Mouse (Mus musculus) forebrain, embryonic 15.5 days (tissue): ENCODE results near the gene Lrrc3. TPM values are rescaled to one million over a fixed set of nuclear protein-coding genes. Genes with fewer than 3 reads are reported as not detected.
A peak's percentile ranks its signal among the peaks of the same experiment; 100 is the strongest.
"Not testable (repeated sequence)": the region's sequence is repeated elsewhere in the genome, so short reads cannot be mapped to it uniquely, and the experiment has no call there.

Experiments
- ATAC-seq: fragments of 200-750 bp; cut with Nextera tagmentation; replicated peaks from 2 replicates; pipeline ENCODE4 v1.8.0; 2017; ENCODE audit warnings: mild to moderate bottlenecking, moderate TSS enrichment, moderate library complexity
- H3K27ac ChIP-seq: fragments of 300-500 bp; sonication (generic); replicated peaks from 2 replicates; pipeline ENCODE4 v1.5.1; 2015; ENCODE audit warnings: mild to moderate bottlenecking, inconsistent platforms
- H3K27me3 ChIP-seq: fragments of 300-500 bp; sonication (generic); 2 replicates; pipeline ENCODE4 v1.6.1; 2015; ENCODE audit warnings: inconsistent platforms
- H3K36me3 ChIP-seq: fragments of 300-500 bp; sonication (generic); 2 replicates; pipeline ENCODE4 v1.6.1; 2015; ENCODE audit warnings: mild to moderate bottlenecking, inconsistent platforms
- H3K4me1 ChIP-seq: fragments of 300-500 bp; sonication (generic); 2 replicates; pipeline ENCODE4 v1.6.1; 2015; ENCODE audit warnings: inconsistent platforms
- H3K4me2 ChIP-seq: fragments of 300-500 bp; sonication (generic); replicated peaks from 2 replicates; pipeline ENCODE4 v1.6.1; 2015; ENCODE audit warnings: mild to moderate bottlenecking, inconsistent platforms
- H3K4me3 ChIP-seq: fragments of 300-500 bp; sonication (generic); 2 replicates; pipeline ENCODE4 v1.5.1; 2015; ENCODE audit warnings: mild to moderate bottlenecking, inconsistent platforms
- H3K9ac ChIP-seq: fragments of 300-500 bp; sonication (generic); replicated peaks from 2 replicates; pipeline ENCODE4 v1.6.1; 2015; ENCODE audit warnings: mild to moderate bottlenecking, inconsistent platforms
- H3K9me3 ChIP-seq: fragments of 300-500 bp; sonication (generic); 2 replicates; pipeline ENCODE4 v1.6.1; 2016; ENCODE audit warnings: inconsistent platforms
- WGBS: fragments of 180-500 bp; shearing (Covaris S2); methylation state at CpG from one replicate; pipeline ENCODE4 v1.1.7; 2015; ENCODE audit warnings: mixed read lengths; 5-methylcytosine and 5-hydroxymethylcytosine counted together
- polyA plus RNA-seq: library from polyadenylated mRNA; unstranded; fragments of >200 nt; fragmentation: Nextera tagmentation; extraction: Ambion mirVana; gene quantifications from 2 replicates; pipeline ENCODE4 v1.2.1, GENCODE M21; 2015

The Lrrc3 gene
- 11.1 and 11.3 TPM in 2 replicates for polyA plus RNA-seq

GRCm38 (mm10) chr10:77902211-77902893, at the start of gene Lrrc3:
TSS of gene Lrrc3 (minus strand) at chr10:77902536.
- peak; percentile 79 for ATAC-seq
- no peaks in the 10 kb centered on the region for H3K9me3 ChIP-seq
- peak within 1 kb of the TSS; percentile 43 for H3K27ac ChIP-seq
- peak within 1 kb of the TSS; percentile 73 for H3K4me3 ChIP-seq
- H3K4me2 ChIP-seq = peak within 1 kb of the TSS; percentile 88
- H3K36me3 ChIP-seq = no peaks in the 10 kb centered on the region
- H3K9ac ChIP-seq = peak within 1 kb of the TSS; percentile 68
- no peaks in the 10 kb centered on the region for H3K27me3 ChIP-seq
- H3K4me1 ChIP-seq = peaks cover 21% of the 10 kb centered on the region
- 1% methylated on average over 43 of the region's 46 CpGs for WGBS

- not testable (repeated sequence) for H3K9ac ChIP-seq, H3K36me3 ChIP-seq, H3K4me3 ChIP-seq, H3K9me3 ChIP-seq, H3K27me3 ChIP-seq, H3K4me2 ChIP-seq, H3K4me1 ChIP-seq, ATAC-seq, H3K27ac ChIP-seq
- WGBS = 89% methylated on average over 9 of the region's 12 CpGs
Measured at GRCm38 (mm10) chr10:77950468-77950867, 48.1 kb upstream of the Lrrc3 start.

DNA sequence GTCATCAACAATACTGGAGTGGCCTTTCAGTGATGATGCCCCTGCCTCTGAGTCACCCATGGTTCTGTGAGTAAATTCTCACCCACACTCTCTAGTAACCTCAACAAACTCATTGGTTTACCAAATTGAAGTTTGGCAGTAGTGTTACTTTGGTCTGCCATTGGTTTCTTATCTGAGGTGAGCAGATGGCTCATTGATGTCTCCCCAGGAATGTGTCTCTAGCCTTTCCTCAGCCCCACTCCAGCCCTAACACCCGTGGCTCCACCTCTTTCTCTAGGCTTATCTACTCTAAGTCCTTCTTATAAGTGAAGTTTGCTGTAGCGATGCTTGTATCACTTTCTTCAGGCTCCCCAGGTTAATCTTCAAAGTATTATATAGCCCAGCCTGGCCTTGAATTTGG, 37.3 kb upstream of the Lrrc3 start:
- no peak overlapping the region for H3K4me2 ChIP-seq
- no peaks in the 10 kb centered on the region for H3K27me3 ChIP-seq
- ATAC-seq = no peak
- no peaks in the 10 kb centered on the region for H3K9me3 ChIP-seq
- no peak overlapping the region for H3K9ac ChIP-seq
- H3K4me3 ChIP-seq = no peak overlapping the region
- H3K36me3 ChIP-seq = no peaks in the 10 kb centered on the region
- no peak overlapping the region for H3K27ac ChIP-seq
- 73% methylated on average over 2 of the region's 2 CpGs for WGBS
- H3K4me1 ChIP-seq = no peaks in the 10 kb centered on the region

DNA sequence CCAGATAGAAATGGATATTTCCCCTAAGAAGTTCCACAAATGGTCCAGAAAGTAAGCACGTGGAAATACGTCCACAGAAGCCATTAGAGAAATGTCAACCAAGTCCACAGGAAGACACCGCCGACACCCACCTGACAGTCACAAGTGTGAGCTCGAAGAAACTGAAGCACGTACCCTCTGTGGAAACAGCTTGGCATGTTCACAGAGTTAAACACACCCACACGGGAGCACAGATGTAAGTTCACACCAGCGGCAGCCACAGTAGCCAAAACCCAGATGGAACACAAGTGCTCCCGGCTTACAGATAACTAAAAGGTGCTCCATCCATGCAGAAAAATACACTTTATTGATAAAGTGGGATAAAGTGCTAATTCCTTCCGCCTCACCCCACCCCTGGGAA, 25.0 kb upstream of the Lrrc3 start:
- Histone ChIP-seq H3K4me1 (no peaks in the 10 kb centered on the region), H3K4me3 (no peak overlapping the region), H3K9me3 (no peaks in the 10 kb centered on the region), H3K27ac (no peak overlapping the region), H3K36me3 (no peaks in the 10 kb centered on the region), H3K9ac (no peak overlapping the region), H3K4me2 (no peak overlapping the region), H3K27me3 (no peaks in the 10 kb centered on the region)
- no peak for ATAC-seq
- 87% methylated on average over 10 of the region's 10 CpGs for WGBS

DNA sequence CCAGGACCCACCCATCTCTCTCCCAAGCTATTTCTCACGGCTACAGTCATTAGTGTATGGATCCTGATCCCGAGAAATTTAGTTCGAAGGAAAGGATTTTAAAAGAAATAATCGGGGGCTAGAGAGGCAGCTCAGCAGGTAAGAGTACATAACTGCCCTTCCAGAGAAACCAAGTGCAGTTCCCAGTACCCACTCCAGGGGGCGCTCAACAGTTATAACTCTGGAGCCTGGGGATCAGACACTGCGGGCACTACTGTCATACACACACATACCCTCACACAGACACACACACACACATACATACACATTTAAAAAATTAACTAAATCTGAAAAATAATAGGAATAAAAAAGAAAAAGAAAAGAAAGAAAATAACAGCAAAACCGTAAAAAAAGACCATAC, 23.8 kb upstream of the Lrrc3 start:
- H3K36me3 ChIP-seq = no peaks in the 10 kb centered on the region
- H3K4me2 ChIP-seq = no peak overlapping the region
- no peak overlapping the region for H3K27ac ChIP-seq
- no peaks in the 10 kb centered on the region for H3K27me3 ChIP-seq
- no peak for ATAC-seq
- H3K9me3 ChIP-seq = no peaks in the 10 kb centered on the region
- WGBS = 41% methylated on average over 7 of the region's 7 CpGs
- H3K4me3 ChIP-seq = no peak overlapping the region
- H3K9ac ChIP-seq = no peak overlapping the region
- H3K4me1 ChIP-seq = no peaks in the 10 kb centered on the region

- H3K9me3 ChIP-seq = no peaks in the 10 kb centered on the region
- no peak overlapping the region for H3K27ac ChIP-seq
- no peaks in the 10 kb centered on the region for H3K36me3 ChIP-seq
- no peak overlapping the region for H3K4me2 ChIP-seq
- H3K9ac ChIP-seq = no peak overlapping the region
- no peaks in the 10 kb centered on the region for H3K27me3 ChIP-seq
- ATAC-seq = no peak
- no peaks in the 10 kb centered on the region for H3K4me1 ChIP-seq
- H3K4me3 ChIP-seq = no peak overlapping the region
- WGBS = 69% methylated on average over 4 of the region's 4 CpGs
Measured at GRCm38 (mm10) chr10:77922681-77923080, 20.3 kb upstream of the Lrrc3 start.

GRCm38 (mm10) chr10:77921009-77921408, 18.7 kb upstream of the Lrrc3 start:
- WGBS = 76% methylated on average over 5 of the region's 5 CpGs
- no peak for ATAC-seq

GRCm38 (mm10) chr10:77916636-77917335, 14.4 kb upstream of the Lrrc3 start:
- ATAC-seq = no peak
- no peaks in the 10 kb centered on the region for H3K9me3 ChIP-seq
- H3K4me2 ChIP-seq = no peak overlapping the region
- no peak overlapping the region for H3K4me3 ChIP-seq
- no peaks in the 10 kb centered on the region for H3K36me3 ChIP-seq
- WGBS = 45% methylated on average over 8 of the region's 8 CpGs
- no peaks in the 10 kb centered on the region for H3K27me3 ChIP-seq
- no peak overlapping the region for H3K9ac ChIP-seq
- no peaks in the 10 kb centered on the region for H3K4me1 ChIP-seq
- H3K27ac ChIP-seq = no peak overlapping the region

More at GRCm38 (mm10) chr10:77921009-77921408, 18.7 kb upstream of the Lrrc3 start:
- no peak overlapping the region for H3K4me2 ChIP-seq
- H3K36me3 ChIP-seq = no peaks in the 10 kb centered on the region
- H3K4me3 ChIP-seq = no peak overlapping the region
- no peaks in the 10 kb centered on the region for H3K4me1 ChIP-seq
- no peak overlapping the region for H3K27ac ChIP-seq
- H3K27me3 ChIP-seq = no peaks in the 10 kb centered on the region
- H3K9me3 ChIP-seq = no peaks in the 10 kb centered on the region
- no peak overlapping the region for H3K9ac ChIP-seq

GRCm38 (mm10) chr10:77913292-77913691, 11.0 kb upstream of the Lrrc3 start:
- WGBS = 76% methylated on average over 4 of the region's 4 CpGs
- H3K36me3 ChIP-seq = no peaks in the 10 kb centered on the region
- ATAC-seq = no peak
- H3K4me2 ChIP-seq = no peak overlapping the region
- no peaks in the 10 kb centered on the region for H3K9me3 ChIP-seq
- no peaks in the 10 kb centered on the region for H3K4me1 ChIP-seq
- H3K27me3 ChIP-seq = no peaks in the 10 kb centered on the region
- no peak overlapping the region for H3K4me3 ChIP-seq
- no peak overlapping the region for H3K27ac ChIP-seq
- H3K9ac ChIP-seq = no peak overlapping the region

GRCm38 (mm10) chr10:77912605-77913004, 10.3 kb upstream of the Lrrc3 start:
- Histone ChIP-seq H3K4me2 (no peak overlapping the region), H3K9me3 (no peaks in the 10 kb centered on the region), H3K27ac (no peak overlapping the region), H3K36me3 (no peaks in the 10 kb centered on the region), H3K4me3 (no peak overlapping the region), H3K4me1 (no peaks in the 10 kb centered on the region), H3K9ac (no peak overlapping the region), H3K27me3 (no peaks in the 10 kb centered on the region)
- no peak for ATAC-seq
- WGBS = 72% methylated on average over 7 of the region's 7 CpGs

- Histone ChIP-seq H3K4me3 (peak overlapping the region; percentile 73), H3K9ac (peak overlapping the region; percentile 34), H3K27me3 (no peaks in the 10 kb centered on the region), H3K9me3 (no peaks in the 10 kb centered on the region), H3K27ac (no peak overlapping the region; the same call in 1 of the 2 replicates), H3K36me3 (no peaks in the 10 kb centered on the region), H3K4me2 (peak overlapping the region; percentile 88), H3K4me1 (peaks cover 21% of the 10 kb centered on the region)
- 5% methylated on average over 35 of the region's 35 CpGs for WGBS
- ATAC-seq = peak; percentile 92
Measured at GRCm38 (mm10) chr10:77902894-77903715, 769 bp upstream of the Lrrc3 start.

- H3K9me3 ChIP-seq = no peaks in the 10 kb centered on the region
- H3K9ac ChIP-seq = peak overlapping the region; percentile 68
- H3K36me3 ChIP-seq = no peaks in the 10 kb centered on the region
- 2% methylated on average over 14 of the region's 14 CpGs for WGBS
- ATAC-seq = peak; percentile 9; the same call in 1 of the 2 replicates
- peaks cover 21% of the 10 kb centered on the region for H3K4me1 ChIP-seq
- H3K4me2 ChIP-seq = peak overlapping the region; percentile 88
- H3K27ac ChIP-seq = peak overlapping the region; percentile 43
- H3K27me3 ChIP-seq = no peaks in the 10 kb centered on the region
- peak overlapping the region; percentile 73 for H3K4me3 ChIP-seq
Measured at GRCm38 (mm10) chr10:77901871-77902210, 495 bp downstream of the Lrrc3 start.
